Mouse (Mus musculus) heart, postnatal 36 days (tissue): ENCODE results near the gene Nipal4. TPM values are rescaled to one million over a fixed set of nuclear protein-coding genes. Genes with fewer than 3 reads are reported as not detected.
A peak's percentile ranks its signal among the peaks of the same experiment; 100 is the strongest.

Source experiments
- DNase-seq, 2 experiments: peaks; one replicate each; pipeline ENCODE4 v3.0.0; 2021 to 2022
- intact Hi-C: fragments of 180-260 bp; cut with DNase I; formaldehyde crosslinking; loops from one replicate; pipeline ENCODE4 v1.15.1; 2025
- total RNA-seq, 2 experiments: library from RNA; stranded (reverse); gene quantifications; 2 replicates each; pipeline ENCODE4 v1.2.3; 2021

Gene Nipal4
- total RNA-seq, 2 experiments from 2014 or later = 0.08 to 0.11 TPM

GRCm38 (mm10) chr11:46169908-46170307 lies 3.6 kb upstream of the Nipal4 start:
- intact Hi-C loops = no loop called here

DNA sequence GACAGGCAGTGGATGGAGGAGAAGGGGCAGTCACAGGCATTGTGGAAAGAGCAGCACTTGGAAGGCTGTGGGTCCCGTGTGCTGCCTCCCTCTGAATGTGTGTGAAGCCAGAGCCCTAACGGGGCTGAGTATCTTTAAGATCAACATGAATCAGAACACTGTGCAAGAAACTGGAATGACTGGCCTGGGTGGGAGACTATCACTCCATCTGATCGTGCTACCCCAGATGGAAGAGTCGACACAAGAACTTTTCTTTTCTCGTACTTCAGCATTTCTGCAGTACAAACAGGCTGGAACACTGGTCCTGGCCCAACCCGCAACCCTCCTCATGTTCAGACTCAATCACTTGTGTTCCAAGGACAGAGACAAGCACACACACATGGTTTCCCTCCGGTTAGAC lies 2.2 kb upstream of the Nipal4 start:
- no peak for DNase-seq
- intact Hi-C loops = no loop called here

More at GRCm38 (mm10) chr11:46169908-46170307, 3.6 kb upstream of the Nipal4 start:
- no peak for DNase-seq

DNA sequence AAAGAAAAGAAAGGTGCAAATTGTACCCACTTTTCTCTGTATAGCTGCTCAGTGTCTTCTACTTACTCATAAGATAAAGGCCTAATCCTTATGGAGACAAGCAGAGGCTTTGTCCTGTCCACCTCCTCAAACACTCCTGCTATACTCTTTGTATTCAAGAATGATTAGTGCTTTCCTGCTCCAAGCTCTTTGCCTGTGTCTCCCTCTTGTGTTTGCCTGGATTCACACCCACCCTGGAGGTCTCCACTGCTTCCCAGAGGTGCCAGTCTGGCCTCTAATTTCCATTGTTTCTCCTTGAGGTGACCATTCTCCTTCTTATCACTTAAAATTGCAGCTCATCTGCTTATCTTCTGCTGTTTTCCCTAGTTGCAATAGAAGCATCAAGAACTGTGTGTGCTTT lies 8.8 kb downstream of the Nipal4 start:
- intact Hi-C loops = no loop called here
- no peak for DNase-seq

DNA sequence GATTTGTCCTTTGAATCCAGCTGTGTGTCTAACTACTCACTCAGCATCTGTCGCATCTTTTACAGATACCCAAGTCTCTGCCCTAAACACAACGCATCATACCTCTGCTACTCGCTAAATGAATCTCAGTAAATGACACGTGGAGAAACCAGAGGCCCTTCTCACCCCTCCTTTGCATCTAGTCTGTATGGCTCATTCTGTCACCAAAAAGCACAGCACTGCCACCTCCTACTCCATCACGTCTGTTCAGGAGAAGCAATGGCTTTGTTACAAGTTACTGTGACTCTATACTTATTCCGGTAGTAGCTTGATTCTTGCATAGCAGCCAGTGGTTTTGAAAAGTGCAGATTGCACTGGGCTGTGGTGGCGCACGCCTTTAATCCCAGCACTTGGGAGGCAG lies 9.4 kb downstream of the Nipal4 start:
- no peak for DNase-seq
- intact Hi-C loops = no loop called here

DNA sequence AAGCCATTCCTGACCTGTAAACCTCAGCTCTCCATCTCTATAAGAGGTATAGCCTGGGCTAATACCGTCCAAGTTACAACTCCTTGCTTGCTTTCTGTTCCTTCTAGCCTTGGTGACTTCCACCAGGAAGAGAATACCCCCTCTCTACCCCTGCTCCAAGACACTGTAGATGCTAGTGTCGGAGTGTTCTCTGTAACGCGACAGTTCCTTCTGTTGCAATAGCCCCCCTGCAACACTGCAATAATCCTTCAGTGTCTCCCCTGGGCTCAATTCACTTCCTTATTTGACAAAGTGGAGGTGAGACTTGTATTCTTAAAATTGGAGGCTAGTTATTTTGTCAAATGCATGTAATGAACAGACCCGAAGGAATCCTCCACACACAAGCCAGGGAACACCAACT lies 19.7 kb downstream of the Nipal4 start:
- no peak for DNase-seq
- intact Hi-C loops = no loop called here

GRCm38 (mm10) chr11:46145163-46145875 lies 21.0 kb downstream of the Nipal4 start:
- intact Hi-C loops = no loop called here
- no peak for DNase-seq

DNA sequence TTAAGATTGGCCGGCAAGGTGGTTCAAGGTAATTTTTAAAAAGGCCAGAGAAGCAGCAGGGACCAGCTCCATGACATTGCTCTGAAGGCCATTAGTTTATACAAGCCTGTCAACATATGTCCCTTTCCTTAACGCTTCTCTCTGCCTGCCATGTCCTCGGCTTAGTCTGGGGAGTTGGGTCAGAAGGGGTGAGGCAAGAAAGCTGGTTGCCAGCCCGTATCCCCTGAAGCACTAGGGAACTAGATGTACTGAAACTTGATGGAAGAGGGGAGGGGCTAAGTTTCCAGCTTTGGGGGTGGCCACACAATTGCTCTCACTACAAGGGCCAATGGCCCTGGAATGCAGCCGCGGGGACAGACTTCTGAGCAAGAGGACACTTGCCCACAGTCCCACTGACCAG lies 23.0 kb downstream of the Nipal4 start:
- intact Hi-C loops = no loop called here
- no peak for DNase-seq

GRCm38 (mm10) chr11:46134899-46135298 lies 31.4 kb downstream of the Nipal4 start:
- intact Hi-C loops = no loop called here
- DNase-seq = no peak

DNA sequence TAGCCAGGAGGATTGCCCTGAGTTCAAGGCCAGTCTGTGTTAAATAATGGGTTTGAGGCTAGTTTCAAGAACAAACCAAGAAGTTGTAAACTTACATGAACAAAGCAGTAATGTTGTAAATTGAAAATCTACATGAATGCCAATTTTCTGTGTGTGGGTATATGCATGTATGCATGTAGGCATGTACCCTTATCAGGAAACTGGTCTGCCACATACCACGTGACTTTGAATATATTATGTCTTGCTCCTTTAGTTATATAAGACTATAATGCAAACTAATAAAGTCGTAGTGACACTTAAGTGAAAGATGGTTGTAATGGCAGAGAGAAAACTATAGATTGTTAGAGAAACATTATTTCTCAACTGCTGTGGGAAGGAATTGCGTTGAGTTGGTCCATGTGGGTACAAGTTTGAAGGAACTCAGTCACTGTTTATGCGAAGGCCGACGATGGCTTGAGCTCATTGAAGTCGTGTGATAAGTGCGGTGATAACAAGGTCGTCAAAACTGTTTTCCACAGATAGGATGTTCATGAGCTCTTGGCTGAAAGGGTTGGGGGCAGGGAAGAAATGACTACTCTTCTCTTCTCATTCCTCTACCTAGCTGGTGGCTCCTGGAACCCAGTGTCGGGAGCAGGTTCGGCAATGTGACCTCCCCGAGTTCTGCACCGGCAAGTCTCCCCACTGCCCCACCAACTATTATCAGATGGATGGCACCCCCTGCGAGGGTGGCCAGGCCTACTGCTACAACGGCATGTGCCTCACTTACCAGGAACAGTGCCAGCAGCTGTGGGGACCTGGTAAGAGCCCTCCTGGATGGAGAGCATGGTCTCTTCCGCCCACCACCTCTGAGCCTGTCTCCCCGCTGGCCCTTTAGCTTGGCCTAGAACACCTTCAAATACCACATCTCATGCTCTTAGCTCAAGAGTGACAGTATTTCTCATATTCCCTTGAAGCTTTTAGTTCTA lies 35.0 kb downstream of the Nipal4 start:
- no peak for DNase-seq
- intact Hi-C loops = no loop called here

- peak; percentile 87 to 90 for DNase-seq
- intact Hi-C loops = loop anchor here (1.0 to 5.0 kb wide), 3 partner anchors 76 to 181 kb away; partner anchors contain the start of gene Gm12166
These were observed 37.8 kb downstream of the Nipal4 start for GRCm38 (mm10) chr11:46128548-46128945.

DNA sequence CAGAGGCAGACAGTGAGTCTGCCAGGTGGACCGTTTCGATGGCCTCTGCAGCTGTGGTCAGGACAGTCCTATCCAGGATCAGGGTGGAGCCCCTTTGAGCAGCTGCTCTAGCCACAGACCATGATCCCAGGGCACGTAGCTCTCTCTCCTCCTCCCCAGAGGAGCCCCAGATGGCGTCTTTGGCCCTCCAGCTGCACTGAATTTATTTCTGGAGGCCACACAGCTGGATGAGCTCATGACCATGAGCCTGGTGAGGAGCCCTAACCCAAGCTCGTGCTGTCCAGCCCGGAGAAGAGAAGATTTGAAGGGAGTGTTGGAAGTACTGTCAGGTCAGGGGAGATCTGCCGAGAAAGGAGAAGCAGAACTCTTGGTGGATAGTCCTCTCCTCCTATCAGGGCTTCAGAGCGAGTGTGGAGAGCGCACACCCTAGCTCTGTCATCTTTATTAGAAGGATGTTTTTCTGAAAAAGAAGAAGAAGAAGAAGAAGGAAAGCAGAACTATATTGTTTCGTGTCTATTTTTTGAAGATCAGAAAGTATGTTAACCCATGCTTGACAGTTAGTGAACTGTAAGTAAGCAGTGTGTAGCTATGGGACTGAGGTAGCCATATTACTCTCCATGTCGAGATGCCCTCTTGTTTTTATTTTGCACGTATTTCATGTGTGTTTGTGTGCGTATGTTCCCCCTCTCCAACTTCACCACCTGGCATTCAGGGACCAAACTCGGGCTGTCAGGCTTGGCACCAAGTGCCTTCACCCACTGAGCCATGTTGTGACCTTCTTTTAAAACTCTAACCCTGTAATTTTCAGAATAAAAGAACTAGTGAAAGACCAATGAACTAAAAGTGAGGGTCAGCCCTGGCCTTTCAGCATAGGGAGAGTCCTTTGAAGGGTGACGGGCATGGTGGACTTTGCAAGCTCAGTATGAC lies 38.4 kb downstream of the Nipal4 start:
- peak; percentile 57 to 71 for DNase-seq
- intact Hi-C loops = loop anchor here (1.0 to 5.0 kb wide), 3 partner anchors 76 to 181 kb away; partner anchors contain the start of gene Gm12166

DNA sequence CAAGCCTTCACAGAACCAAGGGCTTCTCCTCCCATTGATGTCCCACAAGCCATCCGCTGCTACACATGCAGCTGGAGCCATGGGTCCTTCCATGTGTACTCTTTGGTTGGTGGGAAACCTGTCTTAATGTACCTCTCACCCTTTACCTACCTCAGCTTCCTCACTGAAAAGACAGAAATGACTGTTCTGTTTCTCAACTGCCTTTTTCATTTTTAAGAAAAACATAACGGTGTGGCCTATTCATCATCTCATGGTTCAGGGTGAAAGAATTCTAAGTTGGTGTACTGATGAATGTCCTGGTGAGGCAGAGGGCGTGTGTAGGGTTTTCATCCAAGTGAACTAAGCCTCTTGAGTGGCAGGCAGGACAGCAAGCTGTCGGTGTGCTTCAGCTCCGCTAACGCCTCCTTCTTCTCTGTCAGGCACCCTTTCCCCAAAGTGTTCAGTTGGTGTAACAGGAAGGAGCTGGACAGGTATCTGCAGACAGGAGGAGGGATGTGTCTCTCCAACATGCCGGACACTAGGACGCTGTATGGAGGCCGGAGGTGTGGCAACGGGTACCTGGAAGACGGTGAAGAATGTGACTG lies 39.4 kb downstream of the Nipal4 start:
- intact Hi-C loops = loop anchor here (5.0 kb wide), 1 partner anchor 180 kb away; no protein-coding TSS in a partner anchor
- DNase-seq = no peak

GRCm38 (mm10) chr11:46126317-46126716 lies 40.0 kb downstream of the Nipal4 start:
- intact Hi-C loops = loop anchor here (5.0 kb wide), 1 partner anchor 179 kb away; no protein-coding TSS in a partner anchor
- DNase-seq = no peak

- intact Hi-C loops = loop anchor here (5.0 kb wide), 1 partner anchor 179 kb away; no protein-coding TSS in a partner anchor
- no peak for DNase-seq
These were observed 40.5 kb downstream of the Nipal4 start for GRCm38 (mm10) chr11:46125835-46126229.

- intact Hi-C loops = loop anchor here (5.0 kb wide), 1 partner anchor 178 kb away; no protein-coding TSS in a partner anchor
- no peak for DNase-seq
These were observed 41.0 kb downstream of the Nipal4 start for GRCm38 (mm10) chr11:46125093-46125834.

DNA sequence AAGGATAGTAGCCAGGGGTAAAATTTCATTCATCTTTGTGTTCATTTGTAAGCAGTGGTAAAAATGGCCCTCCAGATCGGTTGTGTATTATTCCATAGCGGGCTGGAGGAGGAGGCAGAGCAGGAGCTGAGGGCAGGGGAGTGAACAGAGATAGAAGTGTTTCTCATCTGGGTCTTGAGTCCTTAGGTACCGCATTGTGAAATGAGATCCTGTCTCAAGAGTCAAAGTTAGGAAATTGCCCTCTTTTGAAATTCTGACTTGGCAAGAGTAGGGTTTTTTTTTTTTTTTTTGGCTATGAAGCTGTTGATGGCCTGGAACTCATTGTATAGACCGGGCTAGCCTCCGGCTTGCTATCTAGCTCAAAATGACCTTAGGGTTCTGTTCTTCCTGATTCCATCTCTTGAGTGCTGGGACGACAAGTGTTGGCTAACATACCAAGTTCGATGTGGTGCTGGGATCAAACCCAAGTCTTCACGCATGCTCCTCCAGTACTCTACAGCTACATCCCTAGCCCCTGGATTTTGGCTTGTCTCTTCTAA lies 42.9 kb downstream of the Nipal4 start:
- DNase-seq = no peak
- intact Hi-C loops = loop anchor here (2.0 kb wide), 1 partner anchor 59 kb away; no protein-coding TSS in a partner anchor

DNA sequence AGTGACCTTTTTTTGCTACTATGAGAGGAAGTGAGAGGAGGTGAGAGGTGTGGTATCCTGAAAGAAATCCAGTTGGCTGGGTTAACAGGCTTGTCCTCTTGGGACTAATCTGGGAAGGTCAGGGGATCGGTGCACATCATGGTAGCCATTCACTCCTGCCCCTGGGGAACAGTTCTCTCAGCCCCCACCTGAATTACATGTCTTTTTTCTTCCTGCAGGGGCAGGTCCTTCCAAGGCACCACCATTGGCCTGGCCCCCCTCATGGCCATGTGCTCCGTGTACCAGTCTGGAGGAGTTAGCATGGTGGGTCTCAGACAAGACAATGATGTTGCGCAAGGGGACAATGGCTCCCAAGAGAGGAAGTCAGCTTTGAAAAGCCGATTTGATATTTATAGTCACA lies 43.4 kb downstream of the Nipal4 start:
- intact Hi-C loops = loop anchor here (2.0 kb wide), 1 partner anchor 58 kb away; no protein-coding TSS in a partner anchor
- DNase-seq = peak; percentile 24 to 44

- DNase-seq = no peak
- intact Hi-C loops = loop anchor here (2.0 kb wide), 1 partner anchor 57 kb away; no protein-coding TSS in a partner anchor
These were observed 44.6 kb downstream of the Nipal4 start for GRCm38 (mm10) chr11:46121666-46122065.

- intact Hi-C loops = no loop called here
- DNase-seq = no peak
These were observed 46.2 kb downstream of the Nipal4 start for GRCm38 (mm10) chr11:46120084-46120483.
